In the genomic region with DNA sequence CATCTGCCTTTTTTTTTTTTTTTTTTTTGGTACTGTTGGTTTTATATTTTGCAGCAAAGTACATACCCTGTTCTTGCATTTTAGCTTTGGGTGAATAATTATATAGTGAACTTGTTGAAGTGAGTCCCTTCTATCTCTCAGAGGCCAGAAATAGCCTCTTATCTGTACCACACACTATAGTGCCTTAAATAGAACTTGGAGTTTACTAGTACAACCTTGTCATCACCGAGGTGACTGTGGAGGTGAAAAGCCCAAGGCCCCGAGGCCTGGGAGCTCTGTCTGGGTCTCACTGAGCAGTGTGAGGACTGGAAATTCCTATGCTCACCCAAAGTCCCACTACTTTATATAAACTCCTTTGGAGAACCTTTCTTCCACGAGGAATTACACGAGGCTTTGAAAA, we compare ENCODE assay signal across 24 mouse cellular contexts.
A peak's percentile ranks its signal among the peaks of the same experiment; 100 is the strongest.
DNase-seq lines count a peak whose midpoint lies in the region; ATAC-seq lines count a peak whose summit lies in the region.
"Had no signal": no experiment of that assay in that cellular context is flagged by ENCODE, and none has a peak within 500 bp of the region (broad histone marks: within the 10 kb centered on the region; RNA-seq: fewer than 3 reads in every experiment).

No protein-coding gene starts in this region.

- H3K4me2 ChIP-seq in heart, embryonic 14.5 days (ENCODE audit: low read length) = peak overlapping the region; percentile 59
- peak overlapping the region; percentile 32 for H3K4me2 ChIP-seq in liver, embryonic 12.5 days
- H3K4me2 ChIP-seq: embryonic facial prominence, embryonic 12.5 days; forebrain, embryonic 15.5 days; limb, embryonic 12.5 days had no signal

- peak overlapping the region; percentile 58 for H3K9ac ChIP-seq in heart, embryonic 14.5 days (ENCODE audit: low read length)
- peak overlapping the region; percentile 45; the same call in 1 of the 2 replicates for H3K9ac ChIP-seq in liver, embryonic 12.5 days
- H3K9ac ChIP-seq: embryonic facial prominence, embryonic 12.5 days; forebrain, embryonic 15.5 days; limb, embryonic 12.5 days had no signal

- peak; percentile 68 for DNase-seq in heart, adult 11 months
- DNase-seq in heart, postnatal 36 days = no peak
- DNase-seq in heart, adult 8-10 months (ENCODE audit: low spot score) = peak; percentile 44
- no peak for DNase-seq in frontal cortex, adult 2 months (ENCODE audit: extremely low spot score in 1 of 2, low spot score in 1 of 2)
- no peak for DNase-seq in retina, postnatal 1 day
- DNase-seq: adrenal gland, adult 8-10 months; cerebellum, adult 8-10 months; gastrocnemius, postnatal 36 days; kidney, adult 8-10 months; kidney, postnatal 25 days; lung, adult 2 months; lung, postnatal 4 days; right cerebral cortex, adult 18-20 months; spleen, adult 18-20 months; thymus, postnatal 36 days had no signal

- H3K36me3 ChIP-seq in heart, embryonic 14.5 days (ENCODE audit: control insufficient read depth, insufficient read depth, low read length) = no peaks in the 10 kb centered on the region
- no peaks in the 10 kb centered on the region for H3K36me3 ChIP-seq in liver, embryonic 12.5 days
- H3K36me3 ChIP-seq: embryonic facial prominence, embryonic 12.5 days; forebrain, embryonic 15.5 days; limb, embryonic 12.5 days had no signal

- 8% methylated on average over 4 of the region's 4 CpGs for WGBS in heart, embryonic 14.5 days
- WGBS in liver, embryonic 12.5 days (ENCODE audit: insufficient replicate concordance) = 30% methylated on average over 4 of the region's 4 CpGs

- ATAC-seq in heart, embryonic 14.5 days (ENCODE audit: insufficient number of reproducible peaks, insufficient read depth, low FRiP score, low read depth) = peak; percentile 89
- ATAC-seq in liver, embryonic 12.5 days = peak; percentile 92
- no peak for ATAC-seq in granulocyte monocyte progenitor cell, adult 5-6 weeks (replicated peaks; ENCODE audit: poor library complexity, severe bottlenecking)
- ATAC-seq: CD4-positive, CD25-positive, alpha-beta regulatory T cell, adult 4 months; forebrain, embryonic 15.5 days; Patski had no signal

- intact Hi-C loops in heart, postnatal 36 days (cut with DNase I) = no loop called here

- H3K27ac ChIP-seq in heart, embryonic 14.5 days (replicated peaks in 1 of 2; ENCODE audit: control insufficient read depth in 1 of 2, insufficient read depth in 1 of 2, low read depth in 2 of 2, low read length in 2 of 2) = peak overlapping the region; percentile 96 to 98
- H3K27ac ChIP-seq in liver, embryonic 12.5 days = peak overlapping the region; percentile 58; the same call in 1 of the 2 replicates
- H3K27ac ChIP-seq: embryonic facial prominence, embryonic 12.5 days; forebrain, embryonic 15.5 days; limb, embryonic 12.5 days had no signal

- H3K4me1 ChIP-seq in heart, embryonic 14.5 days (ENCODE audit: control insufficient read depth in 2 of 2, insufficient read depth in 2 of 2, low read length in 2 of 2) = peaks cover 28 to 72% of the 10 kb centered on the region in 2 experiments
- peaks cover 34% of the 10 kb centered on the region for H3K4me1 ChIP-seq in liver, embryonic 12.5 days

- H3K9me3 ChIP-seq in heart, embryonic 14.5 days (ENCODE audit: control insufficient read depth, low read length) = no peaks in the 10 kb centered on the region
- no peaks in the 10 kb centered on the region for H3K9me3 ChIP-seq in liver, embryonic 12.5 days (replicated peaks)
- H3K9me3 ChIP-seq: embryonic facial prominence, embryonic 12.5 days; forebrain, embryonic 15.5 days; limb, embryonic 12.5 days had no signal

- peak overlapping the region in 1 of 2 experiments; percentile 11; a peak in 1 of 4 replicates for H3K4me3 ChIP-seq in heart, embryonic 14.5 days (ENCODE audit: control insufficient read depth in 1 of 2, insufficient read depth in 1 of 2, low read depth in 1 of 2, low read length in 2 of 2)
- H3K4me3 ChIP-seq in liver, embryonic 12.5 days = no peak overlapping the region
- H3K4me3 ChIP-seq: embryonic facial prominence, embryonic 12.5 days; erythroblast, embryonic 14.5 days; forebrain, embryonic 15.5 days; limb, embryonic 12.5 days had no signal

- no peaks in the 10 kb centered on the region for H3K27me3 ChIP-seq in heart, embryonic 14.5 days (ENCODE audit: control insufficient read depth, insufficient read depth, low read length)
- H3K27me3 ChIP-seq in liver, embryonic 12.5 days (replicated peaks) = no peaks in the 10 kb centered on the region
- H3K27me3 ChIP-seq: embryonic facial prominence, embryonic 12.5 days; forebrain, embryonic 15.5 days; limb, embryonic 12.5 days; Patski had no signal

Comparison
In these comparisons a context has a peak if more than half of its experiments do, and no peak if none do; other contexts are left out.
1. DNase-seq: peak in heart, adult 11 months (single experiment) and heart, adult 8-10 months (single experiment); none in heart, postnatal 36 days (0 of 2), frontal cortex, adult 2 months (0 of 2) and retina, postnatal 1 day (single experiment).